Mouse (Mus musculus) embryonic fibroblast, embryonic 13.5 days (primary cell): ENCODE data around the gene Irf1.

ENCODE experiments used
- CTCF ChIP-seq: IDR thresholded peaks from 2 replicates; pipeline ENCODE4 v1.5.1; 2011; ENCODE audit warnings: mild to moderate bottlenecking, control low read depth, low read length, moderate library complexity, borderline replicate concordance; ENCODE audit not compliant: insufficient read depth
- POLR2A ChIP-seq: IDR thresholded peaks from 2 replicates; pipeline ENCODE4 v1.6.1; 2011; ENCODE audit warnings: low read depth, mild to moderate bottlenecking, control low read depth, low read length, moderate library complexity

GRCm38 (mm10) chr11:53809354-53809753, 39.5 kb downstream of the Irf1 start:
- TF ChIP-seq POLR2A (no peak), CTCF (no peak)
